In genomic region chr4:48472792-48473650, GRCm38 (mm10) we compare ENCODE assay signal across 8 mouse cellular contexts. TPM values are rescaled to one million over a fixed set of nuclear protein-coding genes. Genes with fewer than 3 reads are reported as not detected.
A peak's percentile ranks its signal among the peaks of the same experiment; 100 is the strongest.
DNase-seq lines count a peak whose midpoint lies in the region; ATAC-seq lines count a peak whose summit lies in the region.

Tex10 (minus strand) TSS chr4:48473459.

- peak within 1 kb of the TSS; percentile 93 for H3K4me2 ChIP-seq in hindbrain, embryonic 15.5 days

- H3K36me3 ChIP-seq in hindbrain, embryonic 15.5 days, result peaks cover 8% of the 10 kb centered on the region

- under 1% methylated on average over 89 of the region's 89 CpGs for WGBS in hindbrain, embryonic 15.5 days

- H3K27me3 ChIP-seq in hindbrain, embryonic 15.5 days, result no peaks in the 10 kb centered on the region

- peak within 1 kb of the TSS; percentile 72 for H3K27ac ChIP-seq in hindbrain, embryonic 15.5 days (replicated peaks)

- DNase-seq in T-cell, adult 2 months (ENCODE audit: low spot score), result peak; percentile 90
- DNase-seq in cerebellum, postnatal 36 days, result peak; percentile 77 to 84
- DNase-seq in frontal cortex, postnatal 36 days (ENCODE audit: low spot score in 2 of 2), result peak; percentile 87 to 89
- DNase-seq in left cerebral cortex, adult 11 months (ENCODE audit: low spot score), result peak; percentile 66
- DNase-seq in lung, postnatal 4 days, result peak; percentile 92 to 94
- DNase-seq in retina, postnatal 7 days (ENCODE audit: low read depth, low spot score), result peak; percentile 84
- peak; percentile 85 for DNase-seq in urinary bladder, adult 2 months (ENCODE audit: low spot score)

- peak within 1 kb of the TSS; percentile 81 for H3K9ac ChIP-seq in hindbrain, embryonic 15.5 days

- peaks cover 25% of the 10 kb centered on the region for H3K4me1 ChIP-seq in hindbrain, embryonic 15.5 days (replicated peaks)

- H3K9me3 ChIP-seq in hindbrain, embryonic 15.5 days, result no peaks in the 10 kb centered on the region

- peak within 1 kb of the TSS; percentile 76 for H3K4me3 ChIP-seq in hindbrain, embryonic 15.5 days

- ATAC-seq in hindbrain, embryonic 15.5 days (ENCODE audit: low FRiP score, low read depth), result peak; percentile 97

RNA-seq across cellular contexts. Expression of gene Tex10, which starts in this region (rescaled TPM):
- polyA plus RNA-seq in hindbrain, embryonic 15.5 days (2015; fragmentation: Nextera tagmentation; extraction: Ambion mirVana), result 36.3 and 37.1 TPM in 2 replicates
- polyA plus RNA-seq in urinary bladder, adult 2 months (2012; rRNA removed), result 26.3 and 36.6 TPM in 2 replicates

Comparison
In these comparisons a context has a peak if more than half of its experiments do, and no peak if none do; other contexts are left out.
1. Peak in every context shown above with its lines: DNase-seq, ATAC-seq, H3K4me3 ChIP-seq and H3K27ac ChIP-seq.